Mouse (Mus musculus) embryonic fibroblast, embryonic 13.5 days (primary cell): ENCODE measurements around the gene Stard8.

Source experiments
- CTCF ChIP-seq: IDR thresholded peaks from 2 replicates; pipeline ENCODE4 v1.5.1; 2011; ENCODE audit warnings: mild to moderate bottlenecking, control low read depth, low read length, moderate library complexity, borderline replicate concordance; ENCODE audit not compliant: insufficient read depth
- POLR2A ChIP-seq: IDR thresholded peaks from 2 replicates; pipeline ENCODE4 v1.6.1; 2011; ENCODE audit warnings: low read depth, mild to moderate bottlenecking, control low read depth, low read length, moderate library complexity

- TF ChIP-seq CTCF (no peak), POLR2A (no peak)
Measured at GRCm38 (mm10) chrX:99021593-99021992, 18.5 kb downstream of the Stard8 start.
